Mouse (Mus musculus): ENCODE data around the gene Etfdh.
"Not testable (repeated sequence)": the region's sequence is repeated elsewhere in the genome, so short reads cannot be mapped to it uniquely, and the experiment has no call there.

Etfdh gene

GRCm38 (mm10) chr3:79576865-79577264 lies 52.4 kb downstream of the Etfdh start:
- no peak for DNase-seq (ENCODE audit: low spot score in 2 of 2)

DNA sequence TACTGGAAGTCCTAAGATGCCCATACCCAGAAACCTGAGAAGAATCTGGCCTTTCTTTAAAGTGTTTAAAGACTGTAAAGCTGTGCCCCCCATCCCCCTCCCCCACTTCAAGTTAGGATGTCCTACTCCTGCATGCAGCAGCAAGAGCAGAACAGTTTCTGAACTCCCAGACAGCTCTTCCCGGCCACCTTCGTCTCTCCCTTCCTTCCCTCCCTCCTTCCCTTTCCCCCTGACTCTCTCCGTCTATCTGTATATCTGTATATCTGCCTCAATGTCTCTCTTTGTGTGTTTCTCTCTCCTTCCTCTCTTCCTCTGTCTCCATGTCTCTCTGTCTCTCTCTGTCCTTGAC lies 52.9 kb downstream of the Etfdh start:
- no peak for DNase-seq (ENCODE audit: low spot score in 2 of 2)

- no peak for DNase-seq (ENCODE audit: low spot score in 2 of 2)
These were observed 53.5 kb downstream of the Etfdh start for GRCm38 (mm10) chr3:79575576-79576467.

DNA sequence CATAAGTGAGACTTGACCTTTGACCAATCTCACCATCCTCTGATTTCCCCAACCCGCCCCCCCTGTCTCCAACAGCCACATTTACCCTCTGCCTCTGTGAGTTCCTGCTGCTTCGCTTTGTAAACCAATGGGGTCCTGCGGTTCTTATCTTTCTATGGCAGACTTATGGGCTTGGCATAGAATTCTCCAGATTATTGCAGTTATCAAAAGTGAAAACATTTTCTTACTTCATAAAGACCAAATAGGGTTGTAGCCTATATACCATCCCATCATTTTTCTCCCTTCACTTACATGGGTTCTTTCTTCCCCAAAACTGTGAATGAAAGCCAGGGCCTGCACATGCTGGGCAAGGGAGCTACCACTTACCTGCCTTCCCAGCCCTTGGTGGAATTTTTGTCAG lies 55.0 kb downstream of the Etfdh start:
- no peak for DNase-seq (ENCODE audit: low spot score in 2 of 2)

GRCm38 (mm10) chr3:79573376-79573775 lies 55.9 kb downstream of the Etfdh start:
- DNase-seq (ENCODE audit: low spot score in 2 of 2), result not testable (repeated sequence)

DNA sequence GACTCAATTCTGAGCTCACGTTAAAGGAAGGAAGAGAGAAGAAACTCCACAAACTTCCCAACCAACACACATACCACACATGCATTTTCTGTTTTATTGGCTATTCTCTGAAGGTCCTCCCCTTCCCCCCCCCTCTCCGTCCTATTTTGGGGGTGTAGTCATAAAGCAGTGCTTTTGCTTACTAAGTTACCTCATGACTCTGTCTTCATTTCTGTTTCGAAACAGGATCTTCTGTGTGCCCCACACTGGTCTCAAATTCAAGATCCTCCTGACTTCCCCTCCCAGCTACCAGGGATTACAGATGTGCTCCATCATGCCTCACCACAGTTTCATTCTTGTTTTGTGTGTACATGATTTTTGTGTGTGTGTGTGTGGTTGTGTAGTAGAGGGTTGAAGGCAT lies 56.9 kb downstream of the Etfdh start:
- DNase-seq (ENCODE audit: low spot score in 2 of 2), result peak in 1 of 2 experiments; percentile 19

GRCm38 (mm10) chr3:79569351-79569681 lies 60.0 kb downstream of the Etfdh start:
- no peak for DNase-seq (ENCODE audit: low spot score in 2 of 2)

GRCm38 (mm10) chr3:79568629-79569350 lies 60.5 kb downstream of the Etfdh start:
- no peak for DNase-seq (ENCODE audit: low spot score in 2 of 2)

GRCm38 (mm10) chr3:79567703-79568362 lies 61.5 kb downstream of the Etfdh start, which contains the start of gene Fnip2:
Gene Fnip2 (minus strand): TSS chr3:79567796.
- DNase-seq (ENCODE audit: low spot score in 2 of 2), result peak; percentile 92 to 95

DNA sequence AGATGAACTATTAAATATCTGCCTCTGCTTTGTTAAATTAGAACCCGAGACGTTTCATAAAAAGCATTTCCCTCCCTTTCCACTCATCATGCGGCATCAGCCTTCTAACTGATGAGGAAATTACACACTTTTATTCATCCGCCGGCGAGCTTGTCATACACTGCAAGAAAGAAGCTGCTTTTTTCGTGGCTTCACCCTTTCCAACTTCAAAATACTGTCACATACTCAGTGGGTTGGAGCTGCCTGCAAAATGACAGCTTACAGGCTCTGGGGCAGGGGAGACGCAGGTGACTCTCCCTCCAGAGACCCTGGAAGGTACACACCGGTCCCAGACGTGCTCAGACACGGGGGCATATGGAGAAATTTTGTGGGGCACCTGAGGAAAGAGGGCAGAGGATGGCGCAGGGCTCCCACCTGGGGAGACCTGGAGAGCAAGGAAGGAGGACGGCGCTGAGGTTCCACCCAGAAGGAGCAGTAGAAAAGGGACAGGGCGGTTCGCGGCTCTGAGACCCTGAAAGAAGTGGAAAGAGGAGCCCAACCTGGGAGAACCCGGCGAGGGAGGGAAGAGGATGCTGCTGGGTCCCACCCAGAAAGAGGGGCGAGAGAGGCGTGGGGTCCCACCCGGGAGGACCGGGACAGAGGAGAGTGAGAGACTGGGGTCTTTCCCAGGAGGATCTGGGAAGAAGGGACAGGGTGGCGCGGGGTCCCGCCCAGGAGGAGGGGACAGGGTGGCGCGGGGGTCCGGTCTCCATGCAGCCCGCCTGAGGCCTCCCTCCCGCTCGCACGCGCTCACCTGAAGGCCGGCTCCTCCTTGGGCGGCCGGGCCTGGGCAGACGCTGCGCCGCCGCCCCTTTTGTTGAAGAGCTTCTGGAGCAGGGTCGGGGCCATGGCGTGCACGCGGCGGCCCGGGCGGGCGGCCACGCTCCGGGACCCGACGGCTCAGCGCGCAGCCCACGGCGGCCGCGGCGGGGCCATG lies 62.3 kb downstream of the Etfdh start:
- no peak for DNase-seq (ENCODE audit: low spot score in 2 of 2)

DNA sequence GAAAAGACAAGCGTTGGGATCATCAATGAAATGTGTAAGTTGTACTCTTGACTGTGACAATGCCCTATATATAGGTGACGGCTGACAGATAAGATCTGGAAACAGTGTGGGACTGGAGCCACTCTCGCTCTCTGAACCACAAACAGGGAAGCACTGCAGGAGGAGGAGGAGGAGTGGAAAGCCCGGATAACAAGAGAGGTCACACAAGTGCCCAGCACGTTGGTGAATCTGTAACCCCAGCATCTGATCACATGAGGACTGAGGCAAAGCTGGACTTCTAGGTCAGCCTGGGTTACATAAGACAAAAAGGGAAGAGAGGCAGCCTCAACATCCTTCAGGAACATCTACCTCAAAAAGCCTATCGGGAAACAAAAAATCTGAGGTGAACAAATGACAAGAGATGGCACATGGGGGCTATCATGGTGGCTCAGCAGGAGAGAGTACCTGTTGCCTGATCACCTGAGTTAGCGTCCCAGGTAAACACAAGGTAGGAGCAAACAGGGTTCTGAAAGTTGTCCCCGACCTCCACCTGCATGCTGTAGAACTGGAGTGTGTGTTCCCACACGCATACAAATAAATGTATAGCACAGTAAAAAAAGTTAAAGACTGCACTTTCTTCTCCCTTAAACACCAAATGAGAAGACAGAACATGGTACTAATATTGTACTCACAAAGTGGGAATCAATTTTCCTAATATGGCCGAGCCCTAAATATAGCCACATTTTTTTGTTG lies 64.3 kb downstream of the Etfdh start:
- DNase-seq (ENCODE audit: low spot score in 2 of 2), result no peak

DNA sequence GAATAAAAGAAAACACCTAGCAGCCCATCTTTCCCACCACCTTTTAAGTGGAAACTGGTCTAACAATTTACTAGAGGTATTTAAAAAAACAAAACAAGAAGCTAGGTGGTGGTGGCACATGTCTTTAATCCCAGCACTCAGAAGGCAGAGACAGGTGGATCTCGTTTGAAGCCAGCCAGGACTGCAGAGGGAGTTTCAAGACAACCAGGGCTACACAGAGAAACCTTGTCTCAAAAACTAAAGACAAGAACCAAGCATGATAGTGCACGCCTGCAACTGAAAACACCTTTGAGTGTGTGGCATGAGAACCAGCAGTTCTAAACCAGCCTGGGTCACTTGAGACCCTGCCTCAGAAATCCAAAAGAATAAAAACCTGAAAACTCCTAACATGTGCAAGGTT lies 65.8 kb downstream of the Etfdh start:
- DNase-seq (ENCODE audit: low spot score in 2 of 2), result no peak

GRCm38 (mm10) chr3:79561784-79562715 lies 67.2 kb downstream of the Etfdh start:
- DNase-seq (ENCODE audit: low spot score in 2 of 2), result no peak

- DNase-seq (ENCODE audit: low spot score in 2 of 2), result no peak
These were observed 68.7 kb downstream of the Etfdh start for GRCm38 (mm10) chr3:79560555-79560954.

DNA sequence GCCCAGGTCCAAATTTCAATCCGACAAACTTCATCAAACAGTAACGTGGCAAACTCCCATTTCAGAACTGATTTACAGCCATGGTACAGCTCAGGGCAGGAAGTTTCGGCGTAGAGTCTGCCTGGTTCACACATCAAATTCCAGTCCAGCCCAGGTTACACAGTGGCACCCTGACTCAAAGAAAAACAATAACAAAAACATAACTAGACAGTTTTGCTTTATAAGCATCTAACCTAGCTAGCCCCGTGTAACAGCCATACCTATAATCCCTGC lies 69.6 kb downstream of the Etfdh start:
- DNase-seq (ENCODE audit: low spot score in 2 of 2), result no peak

- peak; percentile 22 to 35 for DNase-seq (ENCODE audit: low spot score in 2 of 2)
These were observed 70.1 kb downstream of the Etfdh start for GRCm38 (mm10) chr3:79559021-79559772.

DNA sequence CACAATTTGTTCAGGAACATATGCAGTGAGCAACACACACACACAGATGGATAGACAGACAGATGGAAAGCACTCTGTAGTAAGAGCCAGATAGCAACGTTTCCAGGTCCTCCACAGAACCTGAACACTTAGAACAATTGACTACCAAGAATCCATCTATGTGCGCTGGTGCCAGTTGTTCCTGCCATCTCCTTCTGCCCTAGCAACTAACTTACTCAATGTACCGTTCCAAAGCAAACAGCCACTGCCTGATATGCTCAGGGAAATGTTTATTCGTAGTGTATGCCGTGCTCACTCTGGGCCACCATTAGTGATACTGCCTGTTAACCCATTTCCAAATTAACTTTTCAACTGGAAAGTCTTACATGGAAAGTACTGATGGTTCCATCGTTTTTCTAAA lies 74.2 kb downstream of the Etfdh start:
- DNase-seq (ENCODE audit: low spot score in 2 of 2), result no peak
